Mouse (Mus musculus): ENCODE measurements at regions not wholly inside any gene's neighbourhood (a gene's known extent, or its start where the extent isn't known, plus 50 kb on each side); places are given as distances from the start of the nearest gene placed in this dataset.
"Not testable (repeated sequence)": the region's sequence is repeated elsewhere in the genome, so short reads cannot be mapped to it uniquely, and the experiment has no call there.

DNA sequence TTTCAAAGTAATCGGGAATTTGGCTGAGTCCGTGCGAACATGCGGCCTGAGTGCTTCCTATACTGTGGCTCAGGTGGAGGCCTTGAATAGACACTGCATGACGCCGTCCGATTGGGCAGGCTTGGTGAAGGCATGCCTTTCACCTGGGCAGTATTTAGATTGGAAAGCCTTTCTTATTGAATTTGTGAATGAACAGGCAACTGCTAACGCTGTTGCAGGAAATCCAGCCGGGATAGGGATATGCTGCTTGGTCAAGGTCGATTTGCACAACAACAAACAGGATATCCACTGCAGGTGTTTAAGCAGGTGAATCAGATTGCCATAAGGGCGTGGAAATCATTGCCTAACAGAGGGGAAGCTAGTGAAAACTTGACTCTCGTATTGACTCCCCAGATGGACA lies 183.7 kb upstream of the Ccdc54 start:
- TF ChIP-seq EP300, CTCF (IDR thresholded peaks at IDR 0.05): not testable (repeated sequence)
